Mouse (Mus musculus): ENCODE measurements at regions not wholly inside any gene's neighbourhood (a gene's known extent, or its start where the extent isn't known, plus 50 kb on each side); places are given as distances from the start of the nearest gene placed in this dataset.

DNA sequence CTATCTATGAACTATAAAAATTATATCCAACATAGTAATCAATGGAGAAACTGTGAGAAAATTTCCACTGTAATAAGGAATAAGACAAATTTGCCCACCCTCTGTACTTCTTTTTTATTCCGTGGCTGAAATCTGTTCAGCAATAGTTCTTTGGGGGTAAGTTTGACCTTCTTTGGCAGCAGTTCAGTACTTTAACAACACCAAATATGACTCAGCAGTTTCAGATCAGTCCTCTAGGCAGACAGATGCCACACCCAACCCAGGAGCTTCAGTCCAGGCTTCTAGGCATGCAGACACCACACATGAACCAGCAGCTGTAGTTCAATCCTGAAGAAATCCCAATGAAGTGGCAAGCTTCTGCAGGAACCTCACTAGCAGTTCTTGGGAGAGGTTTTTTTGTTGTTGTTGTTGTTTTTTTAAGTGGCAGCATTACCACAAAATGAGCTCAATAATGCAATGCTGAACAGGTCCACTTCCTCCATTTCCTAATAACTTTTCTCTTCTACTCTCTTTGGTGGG lies 88.6 kb upstream of the Adamts9 start:
- in situ Hi-C loops (cut with MboI, MseI) = no loop called here

DNA sequence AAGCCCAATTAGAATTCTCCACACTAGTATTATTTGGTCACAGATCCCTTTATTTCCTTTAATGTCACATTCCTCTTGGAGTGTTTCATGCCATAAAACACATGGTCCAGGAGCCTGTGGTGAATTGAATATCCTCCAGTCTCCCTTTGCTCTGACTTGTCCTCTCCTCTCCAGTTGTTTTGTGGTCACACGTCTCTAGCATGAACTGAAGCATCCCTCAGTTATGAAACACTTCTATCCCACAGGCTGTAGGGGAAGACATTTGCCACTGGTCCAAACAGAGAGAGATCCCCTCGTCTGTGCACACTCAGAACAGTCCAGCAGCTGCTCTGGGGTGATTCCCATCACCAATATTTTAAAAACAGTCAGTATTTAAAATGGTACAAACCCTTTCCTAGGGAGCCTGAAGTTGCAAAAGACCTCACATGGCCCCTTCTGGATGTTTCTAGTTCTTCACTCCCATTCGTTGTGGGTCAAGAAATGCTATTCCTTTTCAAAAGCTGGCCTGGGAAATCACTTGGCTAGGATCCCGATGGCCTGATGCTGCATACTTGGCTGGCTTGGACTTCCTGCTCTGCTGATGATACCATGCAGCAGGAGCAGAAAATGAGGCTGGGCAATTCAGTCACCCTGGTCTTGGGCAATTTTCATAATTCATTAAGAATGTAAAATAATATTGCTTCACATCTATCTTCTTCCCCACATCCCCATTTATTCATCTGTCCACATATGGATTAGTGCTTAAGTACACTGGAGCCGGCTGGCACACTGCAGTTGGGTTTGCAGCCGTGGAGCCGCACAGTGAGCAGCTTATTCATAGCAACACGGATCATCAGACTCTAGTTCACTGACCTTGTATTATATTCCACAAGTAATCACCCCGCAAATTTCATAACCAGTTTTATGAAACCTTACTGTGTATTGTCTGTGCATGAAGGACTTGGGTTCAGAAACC lies 83.1 kb upstream of the Adamts9 start:
- in situ Hi-C loops (cut with MboI, MseI) = no loop called here

DNA sequence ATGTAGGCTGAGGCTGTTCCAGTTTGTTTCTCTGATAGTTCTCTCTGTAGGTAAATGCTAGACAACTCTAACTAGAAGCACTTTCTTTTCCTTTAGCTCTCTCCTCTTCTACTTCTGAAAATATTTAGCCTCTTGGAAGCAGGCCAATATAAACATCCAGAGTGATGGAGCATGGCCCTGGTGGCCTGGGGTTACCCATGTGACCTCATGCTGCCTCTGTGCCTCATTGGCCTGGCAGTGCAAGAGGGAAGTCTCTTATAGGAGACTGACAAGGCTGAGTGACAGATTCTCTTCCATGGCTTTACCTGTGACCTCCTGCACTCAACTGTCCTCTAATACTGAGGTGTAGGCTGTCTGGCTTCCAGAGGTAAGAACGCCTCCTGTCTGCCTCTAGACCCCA lies 71.2 kb upstream of the Adamts9 start:
- in situ Hi-C loops (cut with MboI, MseI) = no loop called here

DNA sequence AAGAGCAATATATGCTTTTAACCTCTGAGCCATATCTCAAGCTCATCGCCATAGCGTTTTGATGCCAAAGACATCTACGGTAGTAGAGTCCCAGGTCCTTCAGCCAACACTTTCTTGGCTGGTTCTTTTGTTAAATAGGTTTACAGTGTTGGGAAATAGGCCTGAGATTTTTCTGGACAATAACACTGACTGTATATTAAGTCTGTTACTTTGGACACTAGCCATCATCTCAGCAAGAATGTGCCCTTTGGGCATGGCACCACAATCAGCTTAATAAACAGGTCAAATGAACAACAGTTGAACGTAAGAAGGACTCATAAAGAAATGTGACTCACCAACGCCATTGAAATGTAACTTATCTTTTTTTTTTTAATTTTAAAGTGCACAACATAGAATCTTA lies 68.6 kb upstream of the Adamts9 start:
- in situ Hi-C loops (cut with MboI, MseI) = no loop called here

DNA sequence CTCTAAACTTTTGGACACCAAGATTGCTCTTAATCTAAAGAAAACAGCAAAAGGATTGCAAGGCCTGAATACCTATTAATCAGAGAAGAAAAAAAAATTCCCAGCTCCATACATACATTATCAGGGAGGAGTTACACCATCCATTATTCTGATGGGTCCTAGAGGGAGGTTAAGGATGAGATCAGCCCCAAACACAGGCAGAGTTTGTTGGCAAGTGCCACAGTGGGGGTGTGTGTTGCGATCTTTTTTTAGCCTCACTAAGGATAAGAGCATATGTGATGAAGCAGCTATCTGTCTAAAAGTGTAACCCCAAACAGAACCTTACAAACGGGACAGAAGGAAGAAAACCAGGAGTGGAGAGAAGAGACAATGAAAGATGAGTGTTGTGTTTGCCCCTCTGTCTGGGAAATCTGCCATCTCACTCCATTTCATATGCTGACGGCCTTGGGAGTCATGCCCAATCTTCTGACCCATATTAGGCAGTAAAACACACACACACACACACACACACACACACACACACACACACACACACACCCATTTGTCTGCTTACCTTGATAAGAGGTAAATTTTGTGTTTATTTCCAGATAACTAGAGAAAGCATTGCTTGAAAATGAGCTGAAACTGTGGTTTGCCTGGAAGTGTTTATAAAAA lies 61.4 kb upstream of the Adamts9 start:
- in situ Hi-C loops (cut with MboI, MseI) = no loop called here

DNA sequence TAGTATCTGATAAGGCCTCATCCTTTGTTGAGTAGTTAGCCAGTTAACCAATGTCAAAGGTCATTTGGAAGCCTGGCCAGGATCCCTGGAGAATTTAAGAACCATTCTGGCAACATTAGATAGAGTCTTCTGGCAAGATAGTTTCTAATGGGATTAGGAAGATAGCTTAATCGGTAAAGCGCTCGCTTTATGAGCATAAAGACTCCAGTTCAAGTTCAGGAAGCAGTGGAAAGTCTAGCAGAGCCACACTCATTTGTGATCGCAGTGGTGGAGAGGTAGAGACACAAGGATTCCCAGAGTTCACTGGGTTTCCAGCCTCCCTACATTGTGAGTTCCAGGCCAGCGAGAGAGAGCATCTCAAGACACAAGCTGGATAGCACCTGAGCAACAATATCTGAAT lies 60.5 kb upstream of the Adamts9 start:
- in situ Hi-C loops (cut with MboI, MseI) = no loop called here

DNA sequence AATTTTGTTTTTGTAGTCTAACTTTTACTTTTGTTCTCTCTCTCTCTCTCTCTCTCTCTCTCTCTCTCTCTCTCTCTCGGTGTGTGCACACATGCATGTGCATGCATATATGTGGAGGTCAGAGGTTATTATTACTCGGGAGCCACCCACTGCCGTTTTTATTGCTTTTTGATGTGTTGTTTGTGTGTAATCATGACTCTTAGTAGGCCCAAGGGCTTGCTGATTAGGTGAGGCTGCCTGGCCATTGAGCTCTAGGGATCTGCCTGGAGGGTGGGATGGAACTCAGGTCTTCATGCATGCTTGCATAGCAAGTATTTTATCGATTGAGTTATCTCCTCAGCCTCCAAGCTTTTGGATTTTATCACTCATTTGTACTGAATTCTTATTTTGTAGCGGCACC lies 50.4 kb upstream of the Adamts9 start:
- in situ Hi-C loops (cut with MboI, MseI) = no loop called here
